Mouse (Mus musculus) heart, postnatal 25 days (tissue): ENCODE results near the gene Frmd4a. TPM values are rescaled to one million over a fixed set of nuclear protein-coding genes. Genes with fewer than 3 reads are reported as not detected.

Experiments
- DNase-seq: peaks from one replicate; pipeline ENCODE4 v3.0.0; 2022; ENCODE audit warnings: low spot score
- intact Hi-C: fragments of 180-260 bp; cut with DNase I; formaldehyde crosslinking; loops from one replicate; pipeline ENCODE4 v1.15.1; 2025
- total RNA-seq, 2 experiments: library from RNA; stranded (reverse); gene quantifications; 2 replicates each; pipeline ENCODE4 v1.2.3; 2021

The Frmd4a gene
- total RNA-seq, result 10 to 100 TPM; 21.6 to 31.3 TPM

- intact Hi-C loops, result no loop called here
- DNase-seq, result no peak
These were observed at the start of gene Frmd4a for GRCm38 (mm10) chr2:4017528-4018288. TSS of gene Frmd4a (plus strand) at chr2:4017717.

DNA sequence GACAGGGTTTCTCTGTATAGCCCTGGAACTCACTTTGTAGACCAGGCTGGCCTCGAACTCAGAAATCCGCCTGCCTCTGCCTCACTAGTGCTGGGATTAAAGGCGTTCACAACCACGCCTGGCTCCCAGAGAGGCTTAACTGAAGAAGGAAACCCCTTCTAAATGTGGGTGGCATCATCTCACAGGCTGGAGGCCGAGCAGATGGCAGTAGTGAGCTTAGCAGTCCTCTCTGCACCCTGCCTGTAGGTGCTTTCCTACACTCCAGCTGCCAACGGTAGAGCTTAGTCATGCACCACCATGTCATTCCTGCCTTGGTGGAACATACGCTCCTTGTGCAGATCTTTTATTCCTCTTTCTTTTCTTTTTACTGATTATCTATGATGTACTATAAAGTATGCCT, 28.6 kb upstream of the Frmd4a start:
- intact Hi-C loops, result no loop called here
- DNase-seq, result no peak

DNA sequence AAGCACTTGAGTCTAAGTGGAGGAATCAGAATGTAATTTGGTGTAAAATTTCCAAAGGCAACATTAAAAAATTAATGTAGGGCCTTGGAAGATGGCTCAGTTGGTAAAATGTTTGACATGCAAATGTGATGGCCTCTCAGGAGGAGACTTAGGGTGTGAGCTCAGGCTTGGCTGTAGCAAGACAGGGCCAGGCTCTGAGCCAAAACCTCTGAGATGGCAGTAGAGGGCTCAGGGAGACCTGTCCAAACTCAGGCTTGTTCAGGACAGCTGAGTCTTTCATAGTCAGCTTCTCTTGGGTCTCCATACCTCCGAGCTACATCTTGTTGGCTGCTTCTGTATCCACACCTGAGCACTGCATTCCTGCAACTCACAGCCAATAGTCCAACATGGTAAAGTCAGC, 27.1 kb upstream of the Frmd4a start:
- DNase-seq, result no peak
- intact Hi-C loops, result no loop called here

DNA sequence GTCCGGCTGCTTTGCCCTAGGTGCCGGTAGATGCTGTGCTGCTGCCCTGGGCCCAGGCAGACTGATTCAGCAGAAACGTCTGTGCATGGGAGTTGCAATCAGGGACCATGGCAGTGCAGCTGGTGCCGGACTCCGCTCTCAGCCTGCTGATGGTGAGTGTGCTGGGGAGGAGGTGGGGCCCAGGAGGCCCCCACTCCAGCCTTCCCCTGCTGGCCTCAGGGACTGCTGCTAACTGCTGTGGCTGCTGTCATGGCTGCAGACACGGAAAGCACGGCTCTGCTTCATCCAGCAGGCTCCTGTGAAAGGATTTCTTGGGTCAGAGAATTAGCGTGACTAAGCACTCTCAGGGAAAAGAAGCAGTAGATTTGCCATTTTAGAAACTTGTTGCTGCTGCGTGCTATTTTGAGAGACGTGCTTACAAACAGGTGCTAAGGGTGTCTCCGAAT, 937 bp downstream of the Frmd4a start:
- intact Hi-C loops, result no loop called here

GRCm38 (mm10) chr2:4018909-4019308, 1.4 kb downstream of the Frmd4a start:
- intact Hi-C loops, result no loop called here
- no peak for DNase-seq

More for the DNA sequence above, 937 bp downstream of the Frmd4a start:
- DNase-seq, result no peak

DNA sequence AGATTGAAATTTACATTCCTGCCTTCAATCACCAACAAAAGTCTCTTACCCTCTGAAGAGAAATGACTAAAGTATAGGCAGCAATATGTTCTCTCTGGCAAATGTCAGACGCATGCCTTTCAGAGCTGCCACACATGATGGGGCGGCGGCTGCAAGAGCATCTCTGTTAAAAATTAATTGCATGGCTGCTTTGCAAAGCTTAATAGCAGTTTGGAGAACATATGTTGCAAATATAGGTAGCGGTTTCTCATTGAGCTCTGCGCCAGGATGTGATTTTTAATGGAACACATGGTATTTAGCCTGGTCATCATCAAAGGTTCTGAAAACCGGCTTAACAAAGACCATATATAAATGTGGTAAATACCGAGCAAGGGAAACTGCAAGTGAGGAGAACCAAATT, 7.4 kb downstream of the Frmd4a start:
- intact Hi-C loops, result no loop called here
- DNase-seq, result no peak

DNA sequence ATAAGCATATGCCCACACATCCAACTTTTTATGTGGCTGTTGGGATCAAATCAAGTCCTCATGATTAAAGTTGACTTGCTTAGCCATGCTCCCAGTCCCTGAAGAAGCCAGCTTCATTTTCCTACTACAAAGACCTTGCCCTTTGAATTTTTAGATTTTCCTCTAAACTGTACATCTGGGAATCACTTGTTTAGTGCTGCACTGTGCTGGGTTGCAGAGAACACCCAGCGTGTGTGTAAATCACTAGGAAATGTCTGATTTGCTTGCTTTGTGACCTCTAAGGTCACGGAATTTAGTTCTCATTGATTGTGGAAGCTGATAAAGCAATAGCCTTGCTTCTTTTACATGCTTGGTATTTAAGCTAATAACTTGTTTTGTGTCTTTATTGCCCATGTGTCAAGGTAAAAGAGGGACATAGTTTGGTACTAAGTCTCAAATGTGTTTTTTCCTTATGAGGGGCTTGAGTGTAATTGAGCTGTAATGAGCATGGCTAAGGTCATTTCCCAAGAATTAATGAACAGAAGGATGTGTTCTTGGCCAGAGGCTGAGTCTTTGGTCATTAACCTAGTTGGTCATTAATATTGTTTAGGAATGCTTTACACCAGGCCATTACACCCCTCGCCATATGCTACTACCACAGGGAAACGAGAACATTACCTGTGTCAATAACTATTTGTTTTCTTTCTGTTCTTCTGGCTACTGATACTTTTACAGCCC, 11.7 kb downstream of the Frmd4a start:
- DNase-seq, result no peak
- intact Hi-C loops, result no loop called here

DNA sequence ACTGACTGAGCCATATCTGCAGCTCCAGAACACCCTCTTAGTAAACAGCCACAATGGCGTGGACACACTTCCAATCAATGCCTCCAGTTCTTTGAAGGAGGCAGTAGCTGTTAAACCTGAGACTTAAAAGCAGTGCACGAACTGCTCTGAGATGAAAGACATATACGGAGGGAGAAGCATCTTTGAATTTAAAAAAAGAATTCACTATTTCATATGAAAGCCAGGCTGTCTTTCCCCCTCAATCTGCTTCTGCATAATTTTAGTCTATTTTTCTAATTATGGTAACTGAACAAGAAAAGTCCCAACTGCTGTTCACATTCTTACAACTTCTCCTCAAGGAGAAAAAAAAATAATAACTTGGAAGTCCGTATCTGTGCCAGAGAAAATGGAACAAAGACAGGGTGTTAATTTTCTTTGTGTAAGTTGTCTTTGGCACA, 18.7 kb downstream of the Frmd4a start:
- intact Hi-C loops, result no loop called here
- DNase-seq, result no peak

- no peak for DNase-seq
- intact Hi-C loops, result no loop called here
These were observed 19.2 kb downstream of the Frmd4a start for GRCm38 (mm10) chr2:4036651-4037117.

DNA sequence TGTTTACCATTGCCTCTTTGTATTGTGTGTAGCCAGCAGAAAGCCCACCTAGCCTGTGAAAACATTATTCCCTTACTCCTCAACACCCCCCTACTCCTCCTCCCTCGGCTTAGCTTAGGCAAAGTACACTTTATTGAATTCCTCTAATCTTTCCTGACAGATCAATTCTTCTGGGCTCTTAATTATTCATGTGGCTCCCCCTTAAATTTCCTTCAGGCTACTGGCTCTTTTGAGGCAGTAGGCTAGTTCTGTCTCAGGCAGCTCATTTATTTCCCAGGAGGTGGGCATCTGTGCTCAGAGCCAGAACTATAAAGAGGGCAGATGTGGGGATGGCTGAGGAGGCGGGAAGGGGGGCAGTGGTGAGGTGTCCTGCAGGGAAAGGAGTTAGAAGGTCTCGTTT, 24.5 kb downstream of the Frmd4a start:
- intact Hi-C loops, result no loop called here
- DNase-seq, result no peak

DNA sequence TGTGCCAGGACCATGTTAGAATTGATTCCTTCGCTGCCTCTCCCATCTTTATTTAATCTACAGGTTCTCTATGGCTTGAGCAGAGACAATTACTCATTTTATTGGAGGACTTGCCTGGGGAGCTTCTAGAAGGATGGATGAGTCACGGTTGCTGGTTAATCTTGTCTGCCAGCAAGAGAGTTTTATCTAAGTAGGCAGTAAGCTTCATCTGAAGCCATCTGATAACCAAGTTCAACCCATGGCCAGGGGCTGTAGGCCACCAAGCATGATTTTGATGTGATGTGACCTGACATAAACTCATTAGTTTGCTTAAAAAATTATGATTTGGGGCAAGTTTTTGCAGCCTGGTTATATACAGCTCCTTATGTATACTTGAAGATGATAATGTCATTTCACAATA, 38.0 kb downstream of the Frmd4a start:
- DNase-seq, result no peak
- intact Hi-C loops, result no loop called here

DNA sequence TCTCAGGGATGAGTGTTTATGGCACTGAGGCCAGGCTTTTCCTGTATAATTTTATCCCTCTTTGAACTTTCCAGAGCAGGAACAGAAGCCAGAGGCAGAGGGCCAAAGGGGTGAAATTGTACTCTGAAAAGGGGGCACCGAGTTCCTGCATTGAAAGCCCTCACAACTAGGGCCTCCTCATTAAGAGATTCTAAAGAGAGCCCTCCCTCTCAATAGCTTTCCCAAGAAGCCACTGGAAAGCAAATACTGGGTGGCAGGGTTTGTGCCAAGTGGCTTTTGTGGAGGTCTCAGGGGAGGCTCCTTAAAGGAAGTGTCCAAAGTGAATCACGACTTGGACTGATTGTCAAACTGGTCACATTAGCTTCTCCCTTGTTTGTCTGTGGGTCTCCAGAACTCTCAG, 43.2 kb downstream of the Frmd4a start:
- no peak for DNase-seq
- intact Hi-C loops, result no loop called here

DNA sequence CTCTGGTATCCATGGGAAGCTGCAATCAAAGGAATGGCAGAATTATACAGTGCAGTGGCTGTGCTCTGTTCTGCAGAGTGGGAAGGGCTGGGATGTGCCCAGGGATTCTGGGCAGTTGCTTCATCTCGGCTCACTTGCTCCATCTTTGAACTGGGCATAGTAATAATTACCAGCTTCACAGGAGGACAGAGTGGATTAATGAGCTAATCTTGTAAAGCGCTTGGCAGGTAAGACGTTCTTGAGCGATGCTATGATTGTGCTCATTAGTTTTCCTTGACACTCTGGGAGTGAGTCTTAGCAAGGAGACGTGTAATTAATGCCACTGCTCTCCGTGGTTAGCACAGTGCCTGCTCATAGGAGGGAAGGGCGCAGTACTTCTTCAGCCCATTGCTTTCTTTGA, 54.3 kb downstream of the Frmd4a start:
- intact Hi-C loops, result no loop called here

GRCm38 (mm10) chr2:4083877-4084276, 66.4 kb downstream of the Frmd4a start:
- DNase-seq, result no peak
- intact Hi-C loops, result no loop called here

More for the DNA sequence above, 54.3 kb downstream of the Frmd4a start:
- DNase-seq, result no peak

DNA sequence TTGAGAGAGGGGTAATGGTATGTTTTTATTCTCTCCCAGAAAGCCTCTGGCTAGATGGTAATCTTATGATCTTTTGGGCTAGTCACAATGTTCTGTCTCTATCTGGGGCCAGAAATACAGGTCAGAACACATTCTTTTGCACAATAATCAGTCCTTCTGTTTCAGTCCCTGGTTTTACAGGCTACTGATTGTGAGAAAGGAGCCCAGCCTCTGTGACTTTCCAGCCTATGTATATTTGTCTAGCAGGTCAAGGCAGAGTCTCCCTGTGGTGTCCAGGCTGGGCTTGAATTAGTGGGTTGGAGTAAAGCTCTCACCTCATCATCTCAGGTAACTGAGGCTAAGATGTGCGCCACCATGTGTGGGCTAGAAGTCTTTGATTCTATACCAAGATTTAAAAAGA, 80.1 kb downstream of the Frmd4a start:
- DNase-seq, result no peak
- intact Hi-C loops, result no loop called here

GRCm38 (mm10) chr2:4098948-4099776, 81.6 kb downstream of the Frmd4a start:
- intact Hi-C loops, result no loop called here
- no peak for DNase-seq

DNA sequence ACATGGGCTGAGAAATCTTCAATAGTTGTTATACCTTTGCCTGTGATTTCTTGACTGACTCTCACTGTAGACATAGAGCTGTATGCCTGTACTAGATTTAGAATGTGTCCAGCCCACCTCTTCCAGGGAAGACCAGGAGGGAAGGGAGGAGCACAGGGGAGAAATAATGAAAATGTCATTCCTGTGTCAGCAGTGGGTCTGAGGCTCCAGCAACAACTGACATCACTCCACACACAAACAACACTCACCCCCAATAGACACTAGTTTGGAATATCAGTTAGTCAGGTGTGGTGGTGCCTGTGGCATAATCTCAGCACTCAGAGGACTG, 82.2 kb downstream of the Frmd4a start:
- no peak for DNase-seq
- intact Hi-C loops, result no loop called here

DNA sequence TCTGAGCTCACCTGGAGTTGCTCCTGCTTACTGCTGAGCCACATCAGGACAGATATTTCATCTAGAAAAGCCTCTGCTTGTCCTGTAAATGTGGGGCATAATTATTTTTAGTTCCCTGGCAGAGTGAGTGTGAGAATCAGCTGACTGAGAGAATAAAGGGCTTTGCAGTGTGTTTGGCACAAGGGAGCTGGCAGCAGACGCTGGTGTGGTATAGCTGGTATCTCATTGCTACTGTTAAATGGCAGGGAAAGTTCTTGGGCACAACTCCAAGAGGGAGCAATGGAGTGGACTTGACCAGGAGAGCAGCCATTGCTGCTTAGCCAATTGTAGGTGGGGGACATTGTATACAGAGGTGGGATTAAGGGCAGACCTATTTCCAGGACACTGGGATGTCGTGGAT, 83.9 kb downstream of the Frmd4a start:
- DNase-seq, result no peak

DNA sequence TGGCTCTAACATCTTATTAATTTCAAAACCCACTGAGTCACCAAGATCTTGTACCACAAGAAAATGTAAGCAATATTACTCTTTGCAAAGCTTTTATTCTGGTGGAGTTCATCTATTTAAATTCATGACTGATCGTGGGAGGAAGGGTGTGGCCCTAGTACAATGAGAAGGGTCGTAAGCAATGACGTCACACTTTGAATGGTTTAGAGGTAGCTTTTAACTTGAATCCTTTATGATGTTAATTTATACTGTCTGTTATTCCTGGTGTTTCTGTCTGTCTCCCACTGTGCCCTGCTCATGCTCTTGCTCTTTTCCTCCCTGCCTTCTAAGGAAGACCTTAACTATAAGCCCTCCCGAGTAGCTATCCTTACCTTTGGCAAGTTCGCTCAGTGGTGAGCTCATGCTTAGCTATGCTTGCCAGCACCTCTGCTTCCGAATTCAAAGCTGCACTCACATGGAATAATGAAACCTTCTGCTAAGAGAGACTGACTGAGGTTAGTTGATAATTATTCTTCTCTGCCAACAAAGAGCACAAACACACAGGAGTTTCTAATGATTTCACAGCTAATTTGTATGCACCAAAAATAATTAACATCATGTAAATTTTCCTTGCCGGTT, 95.9 kb downstream of the Frmd4a start:
- intact Hi-C loops, result no loop called here
- DNase-seq, result no peak

More for the DNA sequence above, 83.9 kb downstream of the Frmd4a start:
- intact Hi-C loops, result no loop called here
